Mouse (Mus musculus) small intestine, adult 2 months (tissue): ENCODE measurements around the gene Foxj2.

Experiments
- CTCF ChIP-seq: fragments of 200-500 bp; IDR thresholded peaks from 2 replicates; pipeline ENCODE4 v1.5.1; 2012; ENCODE audit warnings: low read depth, mild to moderate bottlenecking, control low read depth, inconsistent platforms, low read length, moderate library complexity, mixed read lengths; ENCODE audit not compliant: insufficient replicate concordance, insufficient read length; ENCODE audit errors: extremely low read depth
- POLR2A ChIP-seq: fragments of 200-500 bp; IDR thresholded peaks from 2 replicates; pipeline ENCODE4 v1.6.1; 2012; ENCODE audit warnings: low read depth, mild to moderate bottlenecking, control low read depth, inconsistent platforms, low read length, moderate library complexity

- TF ChIP-seq CTCF = no peak
- TF ChIP-seq POLR2A = no peak
Measured at GRCm38 (mm10) chr6:122776040-122776439, 43.7 kb upstream of the Foxj2 start.
